Mouse (Mus musculus): Measurements from ENCODE around the gene Sema7a. TPM values are rescaled to one million over a fixed set of nuclear protein-coding genes. Genes with fewer than 3 reads are reported as not detected.

Gene Sema7a
- polyA plus RNA-seq, 1 experiment from 2014 or later, result 6.9 TPM

DNA sequence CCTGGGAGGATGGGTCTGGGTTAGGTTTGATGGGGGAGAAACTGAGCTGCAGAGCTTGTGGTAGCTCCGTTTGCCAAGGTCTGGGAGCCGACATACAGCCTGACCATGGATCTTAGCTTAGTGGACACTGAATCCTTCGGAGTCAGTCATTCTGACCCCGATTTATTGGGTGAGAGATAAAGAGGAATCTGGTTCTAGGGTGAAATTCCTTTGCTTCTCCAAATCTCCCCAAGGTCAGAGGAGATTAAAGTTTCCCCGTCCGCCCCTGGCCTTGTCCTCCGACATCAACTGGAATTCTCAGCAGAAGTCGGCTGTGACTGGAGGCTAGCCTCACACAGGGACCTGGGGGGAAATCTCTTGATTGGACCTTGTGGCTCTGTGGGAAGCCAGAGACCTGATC is 71.6 kb downstream of the Sema7a start:
- Histone ChIP-seq H3K27me3 (replicated peaks; ENCODE audit: control insufficient read depth, insufficient read depth, low read length) (no peaks in the 10 kb centered on the region), H3K4me2 (replicated peaks; ENCODE audit: low read depth) (no peak overlapping the region), H3K36me3 (ENCODE audit: control insufficient read depth, insufficient read depth) (no peaks in the 10 kb centered on the region), H3K9me3 (ENCODE audit: control insufficient read depth) (no peaks in the 10 kb centered on the region), H3K4me3 (ENCODE audit: low read depth, low read length) (no peak overlapping the region), H3K27ac (ENCODE audit: low read depth, low read length) (no peak overlapping the region), H3K9ac (ENCODE audit: low read depth, low read length) (no peak overlapping the region), H3K4me1 (replicated peaks; ENCODE audit: control insufficient read depth, insufficient read depth, low read length) (no peaks in the 10 kb centered on the region)
- WGBS, result 71% methylated on average over 8 of the region's 8 CpGs
- no peak for ATAC-seq
- no peak for TF ChIP-seq CTCF (IDR thresholded peaks at IDR 0.05; ENCODE audit: low read depth)

Other genes starting within 250 kb of the Sema7a start
- 12.3 and 14.2 TPM in 2 replicates for gene Edc3, start 231.6 kb upstream of the Sema7a start, polyA plus RNA-seq (2015; fragmentation: Nextera tagmentation; extraction: Ambion mirVana)
- 26.7 and 27.4 TPM in 2 replicates for gene Clk3, start 174.3 kb upstream of the Sema7a start, polyA plus RNA-seq (2015; fragmentation: Nextera tagmentation; extraction: Ambion mirVana)
- gene Arid3b, start 103.3 kb upstream of the Sema7a start, polyA plus RNA-seq (2015; fragmentation: Nextera tagmentation; extraction: Ambion mirVana), result 5.2 and 5.4 TPM in 2 replicates
- gene Ubl7, start 29.1 kb upstream of the Sema7a start, polyA plus RNA-seq (2015; fragmentation: Nextera tagmentation; extraction: Ambion mirVana), result 77.1 and 80.7 TPM in 2 replicates
- gene Cyp11a1, start 66.3 kb downstream of the Sema7a start, polyA plus RNA-seq (2015; fragmentation: Nextera tagmentation; extraction: Ambion mirVana), result 4.4 and 7.8 TPM in 2 replicates
- gene Stra6, start 123.7 kb downstream of the Sema7a start, polyA plus RNA-seq (2015; fragmentation: Nextera tagmentation; extraction: Ambion mirVana), result 0.48 and 0.71 TPM in 2 replicates
- 0.14 and 0.16 TPM in 2 replicates for gene Ccdc33, start 178.7 kb downstream of the Sema7a start, polyA plus RNA-seq (2015; fragmentation: Nextera tagmentation; extraction: Ambion mirVana)

All from intestine, postnatal 0 days (tissue).